Mouse (Mus musculus): ENCODE data around the gene Cntnap2.

DNA sequence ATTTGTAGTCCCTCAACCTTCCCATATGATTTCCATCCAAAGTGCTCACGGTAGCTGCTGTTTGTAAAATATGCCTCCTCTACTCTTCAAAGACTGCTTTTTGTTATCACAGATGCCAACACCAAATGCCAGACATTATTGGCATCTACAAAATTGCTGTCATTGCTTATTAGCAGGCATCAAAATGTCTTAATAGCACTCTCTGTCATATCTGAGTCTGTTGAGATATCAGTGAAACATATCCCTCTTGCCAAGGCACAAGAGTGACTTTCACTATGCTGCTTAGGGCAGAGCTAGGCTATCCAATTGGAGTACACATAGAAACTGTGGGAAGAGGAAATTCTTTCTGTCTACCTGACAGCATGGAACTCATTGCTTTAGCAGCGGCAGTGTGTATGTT is 1301.9 kb downstream of the Cntnap2 start:
- TF ChIP-seq POLR2A (IDR thresholded peaks at IDR 0.05; ENCODE audit: extremely low read depth, insufficient read depth, low read length) (no peak), CTCF (IDR thresholded peaks at IDR 0.05; ENCODE audit: low read depth, low read length) (no peak)

Data from liver, adult 2 months (tissue).